Mouse (Mus musculus) left cerebral cortex, postnatal 14 days (tissue): ENCODE data around the gene St13. TPM values are rescaled to one million over a fixed set of nuclear protein-coding genes. Genes with fewer than 3 reads are reported as not detected.
A peak's percentile ranks its signal among the peaks of the same experiment; 100 is the strongest.

Experiments
- DNase-seq, 2 experiments: peaks; one replicate each; pipeline ENCODE4 v3.0.0; 2021 to 2022; ENCODE audit warnings: low spot score in 2 of 2, mixed read lengths in 1 of 2
- intact Hi-C: fragments of 180-260 bp; cut with DNase I; formaldehyde crosslinking; loops from one replicate; pipeline ENCODE4 v1.15.1; 2025
- total RNA-seq, 2 experiments: library from RNA; stranded (reverse); gene quantifications; 2 replicates each; pipeline ENCODE4 v1.2.3; 2021

Gene St13
- total RNA-seq, 2 experiments from 2014 or later: 149 to 161 TPM

GRCm38 (mm10) chr15:81374621-81375020 lies 25.3 kb downstream of the St13 start:
- DNase-seq: no peak
- intact Hi-C loops: no loop called here

DNA sequence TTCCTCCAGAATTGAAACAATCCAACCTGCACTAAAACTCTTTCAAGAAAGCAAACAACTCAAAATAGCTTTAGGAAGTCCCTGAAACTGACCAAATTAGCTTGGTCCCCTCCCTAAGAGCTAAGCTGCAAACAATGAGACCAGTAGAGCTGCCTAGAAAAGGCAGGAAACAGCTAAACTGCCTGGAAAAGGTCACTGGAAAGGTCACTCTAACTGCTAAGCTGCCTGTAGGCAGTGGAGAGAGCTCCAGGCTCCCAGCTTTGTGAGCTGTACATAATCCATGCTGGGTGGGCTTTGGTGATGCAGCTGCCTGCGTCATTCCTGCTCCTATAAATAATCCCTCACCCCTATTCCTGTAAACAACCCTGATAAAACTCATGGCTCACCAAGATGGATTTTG lies 29.5 kb downstream of the St13 start:
- intact Hi-C loops: no loop called here

GRCm38 (mm10) chr15:81368601-81369000 lies 31.3 kb downstream of the St13 start:
- no peak for DNase-seq
- intact Hi-C loops: loop anchor here (5.0 kb wide), 1 partner anchor 259 kb away; no protein-coding TSS in a partner anchor

More for the DNA sequence above, 29.5 kb downstream of the St13 start:
- DNase-seq: no peak

DNA sequence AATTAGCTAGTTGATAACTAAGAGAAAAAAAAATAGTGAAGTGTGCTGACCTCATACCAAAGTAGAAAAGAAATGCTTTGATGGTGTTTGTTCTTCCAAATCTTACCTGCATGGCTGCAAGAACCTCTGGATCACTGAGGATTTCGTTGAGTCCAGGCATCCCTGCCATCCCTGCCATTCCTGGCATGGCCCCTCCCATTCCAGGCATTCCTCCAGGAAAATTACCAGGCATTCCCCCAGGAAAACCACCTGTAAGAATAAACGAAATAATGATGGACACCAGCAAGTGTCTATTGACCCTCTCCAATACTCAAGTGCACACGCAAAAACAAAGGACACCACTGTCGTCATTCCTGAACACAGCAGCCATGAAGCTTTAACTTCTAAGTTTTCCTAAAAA lies 33.6 kb downstream of the St13 start:
- intact Hi-C loops: loop anchor here (5.0 kb wide), 1 partner anchor 261 kb away; no protein-coding TSS in a partner anchor
- DNase-seq: no peak

GRCm38 (mm10) chr15:81365246-81365645 lies 34.6 kb downstream of the St13 start:
- intact Hi-C loops: loop anchor here (5.0 kb wide), 1 partner anchor 262 kb away; no protein-coding TSS in a partner anchor
- no peak for DNase-seq

DNA sequence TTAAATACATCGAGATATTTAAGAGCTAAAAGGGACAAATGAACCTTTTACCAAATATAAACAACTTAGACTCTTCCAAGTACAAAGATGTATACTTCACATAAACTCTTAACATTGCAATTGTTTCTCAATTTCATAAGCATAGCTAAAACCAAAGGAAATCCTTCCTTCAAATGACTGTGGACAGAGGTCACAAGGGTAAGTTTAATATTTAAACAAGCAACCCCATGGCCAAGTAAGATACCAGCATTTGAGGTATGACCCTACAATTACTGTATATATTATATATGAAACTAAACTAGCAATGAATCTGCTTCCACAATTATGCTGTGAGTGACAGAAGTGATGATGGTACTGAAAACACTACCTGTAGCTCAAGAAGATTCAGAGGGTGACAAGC lies 35.6 kb downstream of the St13 start:
- intact Hi-C loops: loop anchor here (5.0 kb wide), 1 partner anchor 33 kb away; no protein-coding TSS in a partner anchor

DNA sequence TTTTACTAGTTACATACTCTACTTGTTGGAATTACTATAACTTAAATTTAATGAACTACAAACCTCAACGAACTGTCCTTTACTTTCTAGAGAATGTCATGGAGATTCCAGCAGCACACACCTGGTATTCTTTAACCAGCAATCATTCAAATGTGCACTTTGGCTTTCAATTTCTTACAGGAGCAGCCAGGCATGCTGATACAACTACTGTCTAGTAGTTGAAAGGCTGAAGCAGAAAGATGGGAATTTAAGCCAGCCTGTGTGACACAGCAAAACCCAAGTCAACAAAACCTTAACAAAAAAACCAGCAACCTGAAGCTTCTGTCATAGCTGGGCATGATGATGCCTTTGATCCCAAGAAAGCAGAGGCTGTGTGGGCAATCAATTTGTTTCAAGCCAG lies 37.4 kb downstream of the St13 start:
- intact Hi-C loops: loop anchor here (5.0 kb wide), 1 partner anchor 35 kb away; no protein-coding TSS in a partner anchor
- DNase-seq: no peak

More for the DNA sequence above, 35.6 kb downstream of the St13 start:
- DNase-seq: no peak

DNA sequence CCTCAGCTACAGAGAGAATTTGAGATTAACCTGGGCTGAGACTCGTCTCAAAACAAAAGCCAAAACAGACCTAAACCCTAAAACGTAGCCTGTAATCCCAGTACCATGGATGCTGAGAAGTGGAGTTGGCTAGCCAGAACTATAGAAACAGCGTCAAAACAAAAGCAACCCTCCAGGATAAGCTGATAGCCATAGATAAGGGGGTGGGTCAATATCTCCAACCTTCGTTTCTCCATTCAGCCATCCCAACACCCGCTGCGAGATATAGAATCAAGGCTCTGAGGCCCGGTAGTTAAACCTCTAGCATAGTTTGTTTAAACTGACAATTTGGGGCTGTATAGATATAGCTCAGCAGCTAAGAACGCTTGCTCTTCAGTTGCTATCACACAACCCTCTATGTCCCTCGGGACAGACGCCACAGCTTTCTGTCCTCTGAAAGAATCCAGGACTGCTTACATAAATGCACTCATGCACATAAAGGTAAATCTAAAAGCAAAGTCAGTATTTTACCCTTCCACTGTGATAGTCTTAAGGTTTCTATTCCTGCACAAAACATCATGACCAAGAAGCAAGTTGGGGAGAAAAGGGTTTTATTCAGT lies 38.4 kb downstream of the St13 start:
- DNase-seq: no peak
- intact Hi-C loops: loop anchor here (5.0 kb wide), 1 partner anchor 36 kb away; no protein-coding TSS in a partner anchor

DNA sequence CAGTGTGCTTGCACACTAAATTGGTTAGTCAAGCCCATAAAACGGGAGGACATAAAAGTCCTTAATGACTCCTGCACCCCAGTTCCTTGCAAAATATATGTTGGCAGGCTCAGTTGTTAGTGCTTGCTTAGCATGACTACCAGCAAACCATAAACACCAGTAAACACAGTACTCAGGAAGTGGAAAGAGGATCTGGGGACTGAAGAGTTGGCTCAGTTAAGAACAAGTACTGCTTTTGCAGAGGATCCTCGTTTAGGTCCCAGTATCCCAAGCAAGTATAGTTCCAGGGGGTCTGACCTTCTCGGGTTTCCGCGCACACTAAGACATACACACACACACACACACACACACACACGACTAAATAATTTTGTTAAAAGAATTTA lies 38.9 kb downstream of the St13 start:
- intact Hi-C loops: loop anchor here (5.0 kb wide), 1 partner anchor 36 kb away; no protein-coding TSS in a partner anchor
- DNase-seq: no peak

DNA sequence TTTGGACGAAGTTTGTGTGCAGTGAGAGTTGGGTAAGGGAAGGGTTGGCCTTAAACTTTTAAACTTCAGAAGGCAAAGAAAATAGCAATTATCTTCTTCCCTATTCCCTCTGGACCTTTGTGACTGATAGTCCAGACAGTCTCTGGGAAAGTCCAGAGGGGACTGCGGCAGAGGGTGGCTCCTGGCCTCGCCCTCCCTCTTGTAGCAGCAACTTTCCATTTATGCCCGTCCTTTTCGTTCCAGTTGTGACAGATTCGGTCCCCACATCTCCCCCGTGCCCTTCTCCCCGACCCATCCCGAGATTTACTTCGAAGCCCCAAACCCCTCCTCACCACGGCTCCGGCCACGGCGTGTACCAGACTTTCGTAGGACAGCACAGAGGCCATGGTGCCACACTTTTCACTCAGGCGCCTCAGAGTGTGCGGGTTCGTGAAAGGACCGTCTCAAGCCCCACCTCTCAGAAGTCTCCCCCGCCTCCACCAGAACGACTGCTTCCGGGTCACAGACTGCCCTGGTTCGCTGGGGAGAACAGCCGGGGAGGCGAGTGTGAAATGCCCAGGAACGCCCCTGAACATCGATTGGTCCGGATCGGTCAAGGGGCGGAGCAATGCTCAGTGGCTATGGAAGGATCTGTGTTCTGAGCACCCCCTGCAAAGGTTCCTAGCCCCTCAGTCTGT lies 39.4 kb downstream of the St13 start, which contains the start of gene Slc25a17:
TSS of gene Slc25a17 (minus strand) at position 468 of the 677 bp plus-strand sequence.
- intact Hi-C loops: loop anchor here (5.0 kb wide), 1 partner anchor 37 kb away; no protein-coding TSS in a partner anchor
- peak; percentile 93 to 95 for DNase-seq

- DNase-seq: no peak
- intact Hi-C loops: no loop called here
Observed at GRCm38 (mm10) chr15:81359421-81359820, 40.5 kb downstream of the St13 start.

DNA sequence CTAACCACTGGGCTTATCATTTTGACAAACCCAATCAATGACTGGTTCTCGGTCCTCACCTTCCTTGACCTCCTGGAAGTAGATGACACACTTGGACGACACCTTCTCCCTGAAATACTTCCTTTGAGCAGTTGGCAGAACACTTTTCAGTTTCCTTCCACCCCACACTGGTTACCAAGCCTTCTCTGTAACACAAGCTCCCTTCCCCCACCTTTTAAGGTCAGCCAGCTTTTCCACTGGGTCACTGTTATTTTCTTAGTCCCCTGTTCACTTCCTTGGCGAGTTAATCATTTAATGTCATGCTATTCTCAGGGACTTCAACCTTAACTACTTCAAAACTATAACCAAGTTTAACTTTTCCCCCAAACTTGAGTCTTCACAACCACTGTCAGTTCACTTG lies 40.9 kb downstream of the St13 start:
- intact Hi-C loops: no loop called here

DNA sequence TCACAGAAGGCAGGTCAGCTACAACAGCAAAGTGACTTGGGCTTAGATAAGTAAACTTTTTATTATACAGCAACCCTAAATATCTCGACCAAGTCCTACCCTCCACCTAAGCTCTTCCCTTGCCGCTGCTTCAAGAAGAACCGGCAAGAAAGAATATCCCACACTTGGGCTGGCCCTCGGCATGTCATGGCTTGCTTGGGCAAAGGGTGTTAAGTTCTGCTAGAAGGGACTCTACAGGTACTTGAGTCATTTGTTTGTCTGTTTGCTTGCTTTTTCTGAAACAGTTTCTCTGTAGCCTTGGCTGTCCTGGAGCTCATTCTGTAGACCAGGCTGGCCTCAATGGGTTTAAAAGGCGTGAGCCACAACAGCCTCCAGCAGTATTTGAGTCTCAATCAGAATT lies 42.9 kb downstream of the St13 start:
- DNase-seq: no peak
- intact Hi-C loops: no loop called here

More for the DNA sequence above, 40.9 kb downstream of the St13 start:
- no peak for DNase-seq

DNA sequence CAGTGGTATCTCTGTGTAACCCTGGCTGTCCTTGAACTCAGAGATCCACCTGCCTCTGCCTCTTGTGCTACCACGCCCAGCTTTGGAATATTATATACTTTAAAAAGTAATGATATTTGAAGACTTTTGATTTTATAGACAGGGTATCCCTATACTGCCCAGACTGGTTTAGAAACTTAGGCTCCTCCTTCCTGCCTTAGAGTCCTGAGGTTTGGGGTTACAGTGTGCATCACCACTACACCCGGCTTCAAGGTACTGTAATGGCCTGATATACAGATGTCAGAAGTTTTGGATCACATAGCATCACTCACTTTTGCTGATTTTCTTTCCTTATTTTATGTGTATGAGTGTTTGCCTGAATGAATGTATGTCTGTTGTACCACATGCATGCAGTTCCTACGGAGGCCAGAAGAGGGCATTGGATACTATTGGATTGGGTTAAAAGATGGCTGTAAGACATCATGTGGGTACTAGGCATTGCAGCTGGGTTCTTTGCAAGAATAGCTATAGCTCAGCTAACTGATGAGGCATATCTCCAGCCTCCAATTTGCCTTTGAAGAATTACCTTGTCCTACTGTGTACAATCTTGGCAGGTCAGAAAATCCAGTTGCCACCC lies 44.6 kb downstream of the St13 start:
- intact Hi-C loops: no loop called here
- DNase-seq: peak in 1 of 2 experiments; percentile 46

DNA sequence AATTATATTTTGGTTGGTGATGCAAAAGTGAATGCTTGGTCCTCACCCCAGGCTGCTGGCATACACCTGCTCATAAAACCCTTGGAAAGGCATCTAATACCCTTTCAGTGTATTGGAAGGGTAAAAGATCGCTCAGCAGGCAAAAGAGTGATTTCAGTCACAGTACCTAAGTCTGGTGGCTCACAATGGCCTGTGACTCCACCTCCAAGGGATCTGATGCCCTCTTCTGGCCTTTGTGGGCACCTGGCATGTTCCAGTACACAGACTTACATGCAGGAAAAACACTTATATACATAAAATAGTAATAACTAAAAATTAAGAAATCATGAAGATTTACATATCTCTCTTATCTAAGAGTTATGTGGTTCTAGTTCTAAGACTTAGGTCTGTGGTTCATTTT lies 47.2 kb downstream of the St13 start:
- DNase-seq: no peak
- intact Hi-C loops: no loop called here

DNA sequence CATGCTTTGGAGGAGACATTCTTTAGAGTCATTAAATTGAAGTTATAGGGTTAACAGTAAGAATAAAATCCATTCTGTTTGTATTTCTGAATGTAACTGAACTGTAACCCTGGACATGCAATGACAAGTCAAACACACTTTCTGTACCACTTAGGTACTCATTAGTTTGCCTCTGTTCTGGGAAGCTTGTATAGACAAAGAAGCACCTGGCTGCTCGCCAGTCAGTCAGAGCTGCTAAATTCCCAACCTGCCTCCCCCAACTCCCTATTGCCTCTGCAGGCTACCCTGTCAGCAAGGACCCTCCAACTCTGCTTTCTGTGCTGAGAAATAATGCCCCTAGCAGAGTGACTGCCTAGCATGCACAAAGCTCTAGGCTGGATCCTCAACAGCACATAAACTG lies 49.5 kb downstream of the St13 start:
- DNase-seq: no peak
- intact Hi-C loops: no loop called here

DNA sequence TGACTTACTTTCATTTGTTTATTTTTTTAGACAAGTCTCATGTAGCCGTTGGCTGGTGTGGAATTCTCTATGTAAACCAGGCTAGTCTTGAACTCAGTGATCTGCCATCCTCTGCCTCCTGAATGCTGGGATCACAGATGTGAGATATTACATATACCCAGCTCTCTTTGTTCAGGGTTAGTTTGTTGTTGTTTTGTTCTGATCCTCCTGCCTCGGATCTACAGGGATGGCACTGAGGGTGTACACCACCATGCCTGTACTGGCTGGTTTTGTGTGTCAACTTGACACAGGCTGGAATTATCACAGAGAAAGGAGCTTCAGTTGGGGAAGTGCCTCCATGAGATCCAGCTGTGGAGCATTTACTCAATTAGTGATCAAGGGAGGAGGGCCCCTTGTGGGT lies 51.5 kb downstream of the St13 start:
- no peak for DNase-seq
- intact Hi-C loops: loop anchor here (5.0 kb wide), 1 partner anchor 96 kb away; no protein-coding TSS in a partner anchor

DNA sequence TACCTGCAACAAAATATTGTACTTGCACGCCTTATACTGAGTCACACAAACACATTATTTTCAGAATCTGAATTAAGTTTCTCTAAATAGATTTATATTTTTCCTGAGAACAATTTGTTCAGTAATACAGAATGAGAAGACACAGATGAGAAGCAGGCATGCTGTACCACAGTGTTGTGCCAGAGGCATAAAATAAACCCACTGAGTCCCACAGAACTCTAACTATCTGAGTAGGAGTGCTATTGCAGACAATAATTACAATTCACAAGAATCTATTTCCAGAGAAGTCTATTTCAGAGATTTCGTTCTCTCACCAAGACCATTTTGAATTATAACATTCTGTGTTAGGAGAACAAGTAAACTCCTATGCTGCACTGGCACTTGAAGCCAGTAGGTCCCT lies 52.4 kb downstream of the St13 start:
- intact Hi-C loops: loop anchor here (5.0 kb wide), 1 partner anchor 95 kb away; no protein-coding TSS in a partner anchor
- peak; percentile 45 to 80 for DNase-seq

DNA sequence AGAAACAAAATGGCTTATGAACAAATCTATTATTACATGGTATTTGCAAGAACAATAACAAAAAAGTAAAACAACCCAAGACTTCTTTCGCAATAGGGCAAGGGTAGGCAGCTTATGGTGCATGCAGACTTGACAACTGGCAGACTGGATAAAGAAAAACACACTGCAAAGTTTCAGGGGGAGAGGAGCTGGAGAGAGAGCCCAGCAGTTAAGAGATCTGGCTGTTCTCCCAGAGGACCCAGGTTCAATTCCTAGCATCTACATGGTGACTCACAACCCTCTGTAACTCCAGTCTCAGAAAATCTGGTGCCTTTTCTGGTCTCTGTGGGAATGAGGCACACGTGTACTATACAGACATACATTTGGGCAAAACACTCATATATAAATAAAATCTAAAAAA lies 58.5 kb downstream of the St13 start:
- intact Hi-C loops: no loop called here
- peak in 1 of 2 experiments; percentile 44 for DNase-seq

- no peak for DNase-seq
- intact Hi-C loops: no loop called here
Observed at GRCm38 (mm10) chr15:81339158-81339557, 60.7 kb downstream of the St13 start.
